Mouse (Mus musculus) heart, embryonic 12.5 days (tissue): Measurements from ENCODE around the gene Csf3. TPM values are rescaled to one million over a fixed set of nuclear protein-coding genes. Genes with fewer than 3 reads are reported as not detected.

Source experiments
- ATAC-seq: fragments of 200-750 bp; cut with Nextera tagmentation; 2 replicates; pipeline ENCODE4 v1.8.0; 2017; ENCODE audit warnings: moderate TSS enrichment, moderate library complexity; ENCODE audit not compliant: insufficient number of reproducible peaks, low FRiP score
- H3K27ac ChIP-seq: fragments of 300-500 bp; sonication (generic); 2 replicates; pipeline ENCODE4 v1.5.1; 2016; ENCODE audit warnings: mild to moderate bottlenecking, moderate library complexity; ENCODE audit not compliant: poor library complexity, severe bottlenecking
- H3K27me3 ChIP-seq: fragments of 300-500 bp; sonication (generic); replicated peaks from 2 replicates; pipeline ENCODE4 v1.6.1; 2016; ENCODE audit warnings: mild to moderate bottlenecking, moderate library complexity
- H3K36me3 ChIP-seq: fragments of 300-500 bp; sonication (generic); 2 replicates; pipeline ENCODE4 v1.6.1; 2016; ENCODE audit warnings: mild to moderate bottlenecking, moderate library complexity
- H3K4me1 ChIP-seq: fragments of 300-500 bp; sonication (generic); replicated peaks from 2 replicates; pipeline ENCODE4 v1.6.1; 2016; ENCODE audit warnings: mild to moderate bottlenecking
- H3K4me2 ChIP-seq: fragments of 300-500 bp; sonication (generic); 2 replicates; pipeline ENCODE4 v1.6.1; 2016; ENCODE audit warnings: mild to moderate bottlenecking, moderate library complexity
- H3K4me3 ChIP-seq: fragments of 300-500 bp; sonication (generic); 2 replicates; pipeline ENCODE4 v1.5.1; 2016; ENCODE audit warnings: mild to moderate bottlenecking
- H3K9ac ChIP-seq: fragments of 300-500 bp; sonication (generic); 2 replicates; pipeline ENCODE4 v1.6.1; 2016; ENCODE audit warnings: mild to moderate bottlenecking, moderate library complexity
- H3K9me3 ChIP-seq: fragments of 300-500 bp; sonication (generic); replicated peaks from 2 replicates; pipeline ENCODE4 v1.6.1; 2016; ENCODE audit warnings: mild to moderate bottlenecking, moderate library complexity
- WGBS: fragments of 180-500 bp; shearing (Covaris S2); methylation state at CpG from one replicate; pipeline ENCODE4 v1.1.7; 2016; 5-methylcytosine and 5-hydroxymethylcytosine counted together
- polyA plus RNA-seq: library from polyadenylated mRNA; unstranded; fragments of >200 nt; fragmentation: Nextera tagmentation; extraction: Ambion mirVana; gene quantifications from 2 replicates; pipeline ENCODE4 v1.2.1, GENCODE M21; 2016

Csf3 gene
- polyA plus RNA-seq, 1 experiment from 2014 or later: not detected

- peak overlapping the region; percentile 96 for H3K9ac ChIP-seq
- peak; percentile 86 for ATAC-seq
- H3K4me2 ChIP-seq: peak overlapping the region; percentile 80
- H3K36me3 ChIP-seq: no peaks in the 10 kb centered on the region
- H3K4me1 ChIP-seq: peaks cover 66% of the 10 kb centered on the region
- WGBS: under 1% methylated on average over 71 of the region's 86 CpGs
- H3K27me3 ChIP-seq: no peaks in the 10 kb centered on the region
- H3K4me3 ChIP-seq: peak overlapping the region; percentile 87
- H3K9me3 ChIP-seq: no peaks in the 10 kb centered on the region
- H3K27ac ChIP-seq: peak overlapping the region; percentile 92
These were observed 40.7 kb downstream of the Csf3 start for GRCm38 (mm10) chr11:98741622-98742396.

- H3K9ac ChIP-seq: peak overlapping the region; percentile 96
- peak overlapping the region; percentile 92 for H3K27ac ChIP-seq
- H3K4me1 ChIP-seq: peaks cover 75% of the 10 kb centered on the region
- H3K36me3 ChIP-seq: no peaks in the 10 kb centered on the region
- no peaks in the 10 kb centered on the region for H3K9me3 ChIP-seq
- no peaks in the 10 kb centered on the region for H3K27me3 ChIP-seq
- H3K4me2 ChIP-seq: peak overlapping the region; percentile 80
- peak overlapping the region; percentile 87 for H3K4me3 ChIP-seq
- ATAC-seq: peak; percentile 7
- 3% methylated on average over 21 of the region's 21 CpGs for WGBS
These were observed 41.6 kb downstream of the Csf3 start for GRCm38 (mm10) chr11:98742397-98743291.

GRCm38 (mm10) chr11:98743655-98744345 is 42.7 kb downstream of the Csf3 start:
- H3K9me3 ChIP-seq: no peaks in the 10 kb centered on the region

GRCm38 (mm10) chr11:98744456-98745019 is 43.5 kb downstream of the Csf3 start:
- peak overlapping the region; percentile 96 for H3K9ac ChIP-seq

More at GRCm38 (mm10) chr11:98743655-98744345, 42.7 kb downstream of the Csf3 start:
- peak overlapping the region; percentile 92 for H3K27ac ChIP-seq
- no peaks in the 10 kb centered on the region for H3K36me3 ChIP-seq
- H3K4me3 ChIP-seq: peak overlapping the region; percentile 87
- ATAC-seq: no peak
- no peaks in the 10 kb centered on the region for H3K27me3 ChIP-seq
- 4% methylated on average over 9 of the region's 9 CpGs for WGBS
- peaks cover 80% of the 10 kb centered on the region for H3K4me1 ChIP-seq
- peak overlapping the region; percentile 80 for H3K4me2 ChIP-seq
- H3K9ac ChIP-seq: peak overlapping the region; percentile 96

GRCm38 (mm10) chr11:98745932-98746853 is 45.1 kb downstream of the Csf3 start:
- H3K27ac ChIP-seq: peak overlapping the region; percentile 88
- peak overlapping the region; percentile 21; the same call in 1 of the 2 replicates for H3K9ac ChIP-seq
- H3K9me3 ChIP-seq: no peaks in the 10 kb centered on the region
- H3K36me3 ChIP-seq: no peaks in the 10 kb centered on the region
- ATAC-seq: no peak
- no peak overlapping the region; the same call in 1 of the 2 replicates for H3K4me3 ChIP-seq
- H3K27me3 ChIP-seq: no peaks in the 10 kb centered on the region
- H3K4me1 ChIP-seq: peaks cover 86% of the 10 kb centered on the region
- H3K4me2 ChIP-seq: peak overlapping the region; percentile 66
- 46% methylated on average over 12 of the region's 12 CpGs for WGBS

More at GRCm38 (mm10) chr11:98744456-98745019, 43.5 kb downstream of the Csf3 start:
- Histone ChIP-seq H3K4me3 (peak overlapping the region; percentile 87), H3K4me2 (peak overlapping the region; percentile 80), H3K27me3 (no peaks in the 10 kb centered on the region), H3K27ac (peak overlapping the region; percentile 92), H3K36me3 (no peaks in the 10 kb centered on the region), H3K4me1 (peaks cover 82% of the 10 kb centered on the region), H3K9me3 (no peaks in the 10 kb centered on the region)
- ATAC-seq: no peak
- WGBS: 33% methylated on average over 7 of the region's 7 CpGs

GRCm38 (mm10) chr11:98746855-98747693 is 46.0 kb downstream of the Csf3 start:
- H3K4me3 ChIP-seq: peak overlapping the region; percentile 30

GRCm38 (mm10) chr11:98747804-98748505 is 46.9 kb downstream of the Csf3 start:
- no peak for ATAC-seq
- Histone ChIP-seq H3K9me3 (no peaks in the 10 kb centered on the region), H3K27me3 (no peaks in the 10 kb centered on the region), H3K36me3 (no peaks in the 10 kb centered on the region), H3K9ac (peak overlapping the region; percentile 74), H3K27ac (peak overlapping the region; percentile 88), H3K4me1 (peaks cover 100% of the 10 kb centered on the region), H3K4me3 (0 out of 2 replicates have a peak overlapping the region, but pooled peaks have one; percentile 3), H3K4me2 (peak overlapping the region; percentile 66)
- 29% methylated on average over 6 of the region's 6 CpGs for WGBS

More at GRCm38 (mm10) chr11:98746855-98747693, 46.0 kb downstream of the Csf3 start:
- H3K9ac ChIP-seq: peak overlapping the region; percentile 21
- H3K36me3 ChIP-seq: no peaks in the 10 kb centered on the region
- H3K27ac ChIP-seq: peak overlapping the region; percentile 88
- no peaks in the 10 kb centered on the region for H3K27me3 ChIP-seq
- peak overlapping the region; percentile 66 for H3K4me2 ChIP-seq
- no peaks in the 10 kb centered on the region for H3K9me3 ChIP-seq
- ATAC-seq: peak; percentile 64
- WGBS: 4% methylated on average over 19 of the region's 19 CpGs
- peaks cover 95% of the 10 kb centered on the region for H3K4me1 ChIP-seq

GRCm38 (mm10) chr11:98748506-98749416 is 47.7 kb downstream of the Csf3 start:
- no peak for ATAC-seq
- Histone ChIP-seq H3K9ac (peak overlapping the region; percentile 74), H3K9me3 (no peaks in the 10 kb centered on the region), H3K4me2 (peak overlapping the region; percentile 66), H3K4me3 (no peak overlapping the region), H3K4me1 (peaks cover 100% of the 10 kb centered on the region), H3K27ac (peak overlapping the region; percentile 88), H3K27me3 (no peaks in the 10 kb centered on the region), H3K36me3 (peaks cover 8% of the 10 kb centered on the region)
- 29% methylated on average over 15 of the region's 15 CpGs for WGBS
